Mouse (Mus musculus) intestine, embryonic 16.5 days (tissue): ENCODE results near the gene Crabp1. TPM values are rescaled to one million over a fixed set of nuclear protein-coding genes. Genes with fewer than 3 reads are reported as not detected.

ENCODE experiments used
- ATAC-seq: fragments of 200-750 bp; cut with Nextera tagmentation; 2 replicates; pipeline ENCODE4 v1.8.0; 2017; ENCODE audit warnings: moderate TSS enrichment, moderate library complexity
- H3K27ac ChIP-seq: fragments of 300-500 bp; sonication (generic); 2 replicates; pipeline ENCODE4 v1.5.1; 2014; ENCODE audit warnings: mild to moderate bottlenecking, low read length
- H3K27me3 ChIP-seq: fragments of 300-500 bp; sonication (generic); replicated peaks from 2 replicates; pipeline ENCODE4 v1.6.1; 2014; ENCODE audit warnings: low read length, control low read depth, mixed read lengths; ENCODE audit not compliant: control insufficient read depth, insufficient read depth
- H3K36me3 ChIP-seq: fragments of 300-500 bp; sonication (generic); 2 replicates; pipeline ENCODE4 v1.6.1; 2014; ENCODE audit warnings: low read length, control low read depth; ENCODE audit not compliant: control insufficient read depth, insufficient read depth
- H3K4me1 ChIP-seq: fragments of 300-500 bp; sonication (generic); 2 replicates; pipeline ENCODE4 v1.6.1; 2014; ENCODE audit warnings: low read length, control low read depth, mixed read lengths; ENCODE audit not compliant: control insufficient read depth, insufficient read depth
- H3K4me2 ChIP-seq: fragments of 300-500 bp; sonication (generic); 2 replicates; pipeline ENCODE4 v1.6.1; 2014; ENCODE audit warnings: low read depth, low read length, control low read depth
- H3K4me3 ChIP-seq: fragments of 300-500 bp; sonication (generic); 2 replicates; pipeline ENCODE4 v1.5.1; 2014; ENCODE audit warnings: mild to moderate bottlenecking, low read length
- H3K9ac ChIP-seq: fragments of 300-500 bp; sonication (generic); 2 replicates; pipeline ENCODE4 v1.6.1; 2014; ENCODE audit warnings: low read depth, low read length
- H3K9me3 ChIP-seq: fragments of 300-500 bp; sonication (generic); 2 replicates; pipeline ENCODE4 v1.6.1; 2016; ENCODE audit warnings: low read length, control low read depth; ENCODE audit not compliant: control insufficient read depth
- WGBS: fragments of 180-500 bp; shearing (Covaris S2); extraction: QIAGEN DNeasy Blood & Tissue Kit; methylation state at CpG from one replicate; pipeline ENCODE4 v1.1.7; 2014; 5-methylcytosine and 5-hydroxymethylcytosine counted together
- polyA plus RNA-seq: library from polyadenylated mRNA; unstranded; fragments of >200 nt; fragmentation: Nextera tagmentation; extraction: Ambion mirVana; gene quantifications from 2 replicates; pipeline ENCODE4 v1.2.1, GENCODE M21; 2015

Gene Crabp1
- 9.0 and 9.8 TPM in 2 replicates for polyA plus RNA-seq

DNA sequence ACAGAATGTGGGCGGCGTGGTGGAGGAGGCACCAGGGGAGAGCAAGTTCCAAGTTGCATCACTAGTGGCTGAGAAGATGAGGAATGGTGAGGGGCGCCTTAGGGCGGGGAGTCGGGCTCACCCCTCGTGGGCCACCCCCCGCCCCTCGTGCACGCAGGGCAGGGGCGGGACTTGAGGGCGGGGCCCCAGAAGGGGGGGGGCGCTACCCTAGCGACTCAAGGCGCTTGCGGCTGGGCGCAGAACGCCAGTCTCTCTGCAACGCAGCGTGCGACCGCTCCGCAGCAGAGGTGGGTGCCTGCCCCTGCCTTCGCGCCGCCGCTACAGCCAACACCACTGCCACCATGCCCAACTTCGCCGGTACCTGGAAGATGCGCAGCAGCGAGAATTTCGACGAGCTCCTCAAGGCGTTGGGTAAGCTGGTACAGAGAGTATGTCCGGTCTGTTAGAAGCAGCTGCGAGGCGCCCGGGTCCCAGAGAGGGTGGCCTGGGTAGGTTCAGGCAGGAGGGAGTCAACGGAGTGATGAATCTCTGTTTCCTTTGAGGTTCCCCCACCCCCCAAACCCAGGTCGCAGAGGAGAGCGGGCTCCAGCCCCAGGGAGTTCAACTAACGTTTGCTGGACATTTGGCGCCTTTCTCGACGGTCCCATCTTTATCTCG lies at the start of gene Crabp1:
Crabp1 (plus strand) TSS at position 188 of the 657 bp plus-strand sequence.
- WGBS, result 1% methylated on average over 43 of the region's 45 CpGs
- Histone ChIP-seq H3K27me3 (peaks cover 47% of the 10 kb centered on the region), H3K9me3 (no peaks in the 10 kb centered on the region), H3K4me2 (peak within 1 kb of the TSS; percentile 70), H3K36me3 (no peaks in the 10 kb centered on the region), H3K4me3 (peak within 1 kb of the TSS; percentile 43), H3K9ac (peak within 1 kb of the TSS; percentile 34; the same call in 1 of the 2 replicates), H3K27ac (no peak within 1 kb of the TSS), H3K4me1 (peaks cover 16% of the 10 kb centered on the region)
- ATAC-seq, result peak; percentile 64

DNA sequence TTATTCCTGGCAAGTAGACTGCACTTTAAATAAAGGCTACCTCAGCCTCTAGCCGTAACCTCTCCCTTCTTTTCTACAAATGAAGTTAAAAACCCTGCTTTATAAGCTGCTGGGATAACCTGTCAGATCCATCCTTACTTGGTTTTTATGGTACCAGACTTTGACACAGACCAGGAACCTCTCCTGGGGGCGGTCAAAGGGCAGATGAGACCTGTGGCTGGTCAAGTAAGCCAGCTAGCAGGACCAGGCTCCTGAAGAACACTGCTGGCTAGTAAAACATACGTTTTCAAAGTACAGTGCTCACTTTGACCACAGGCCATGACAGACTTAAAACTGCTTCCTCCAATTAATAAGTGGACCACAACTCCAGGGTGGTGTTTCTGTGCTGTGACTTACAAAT lies 48.8 kb upstream of the Crabp1 start:
- WGBS, result 84% methylated on average over 3 of the region's 3 CpGs
- H3K36me3 ChIP-seq, result 0 out of 2 replicates have a peak, but pooled peaks cover 2% of the 10 kb centered on the region
- ATAC-seq, result no peak

DNA sequence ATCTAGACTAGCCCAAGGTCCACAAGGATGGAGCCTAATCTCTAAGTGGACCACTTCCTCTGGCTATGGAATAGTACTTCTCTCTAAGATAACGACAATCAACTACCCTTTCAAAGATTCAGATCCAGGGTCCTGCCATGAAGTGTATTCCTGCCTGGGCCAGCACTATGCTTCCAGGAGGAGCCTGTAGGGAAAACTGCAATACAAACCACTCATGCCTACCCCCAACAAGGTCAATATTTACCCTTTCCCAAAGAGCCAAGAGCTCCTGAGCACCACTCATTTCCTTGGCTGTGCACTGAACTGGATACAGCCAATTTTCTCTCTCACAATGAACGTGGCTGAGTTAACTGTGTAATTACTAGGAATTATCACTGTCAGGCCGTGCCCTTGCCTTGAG lies 47.0 kb upstream of the Crabp1 start:
- Histone ChIP-seq H3K36me3 (0 out of 2 replicates have a peak, but pooled peaks cover 2% of the 10 kb centered on the region), H3K27ac (no peak overlapping the region), H3K9ac (no peak overlapping the region), H3K4me2 (no peak overlapping the region), H3K4me3 (no peak overlapping the region), H3K4me1 (no peaks in the 10 kb centered on the region), H3K9me3 (no peaks in the 10 kb centered on the region), H3K27me3 (no peaks in the 10 kb centered on the region)
- no peak for ATAC-seq
- 71% methylated on average over 3 of the region's 3 CpGs for WGBS

More for the DNA sequence above, 48.8 kb upstream of the Crabp1 start:
- Histone ChIP-seq H3K9me3 (no peaks in the 10 kb centered on the region), H3K9ac (no peak overlapping the region), H3K27me3 (no peaks in the 10 kb centered on the region), H3K4me2 (no peak overlapping the region), H3K27ac (no peak overlapping the region), H3K4me1 (no peaks in the 10 kb centered on the region), H3K4me3 (no peak overlapping the region)

DNA sequence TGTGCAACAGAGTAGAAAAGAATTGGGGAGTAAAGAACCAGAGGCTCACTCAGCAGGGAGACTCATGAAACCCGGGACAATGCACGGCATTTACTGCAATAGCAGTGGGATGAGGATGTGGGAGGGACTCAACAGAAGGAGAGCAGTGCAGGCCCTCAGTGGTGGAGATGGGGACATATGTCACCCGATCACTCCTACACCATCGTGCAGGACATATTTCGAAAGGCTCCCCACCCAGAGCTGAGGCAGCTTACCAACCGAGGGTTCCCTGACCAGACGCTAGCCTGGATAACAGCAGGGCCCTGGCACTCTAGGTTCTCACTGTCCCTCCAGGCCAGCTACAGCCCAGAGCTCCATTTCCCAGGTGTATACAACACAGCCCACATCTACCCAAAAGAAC lies 42.4 kb upstream of the Crabp1 start:
- Histone ChIP-seq H3K9me3 (no peaks in the 10 kb centered on the region), H3K4me1 (no peaks in the 10 kb centered on the region), H3K27me3 (no peaks in the 10 kb centered on the region), H3K9ac (no peak overlapping the region), H3K36me3 (peaks cover 22% of the 10 kb centered on the region; the same call in 1 of the 2 replicates), H3K27ac (no peak overlapping the region), H3K4me3 (no peak overlapping the region), H3K4me2 (no peak overlapping the region)
- ATAC-seq, result no peak
- 82% methylated on average over 7 of the region's 7 CpGs for WGBS

DNA sequence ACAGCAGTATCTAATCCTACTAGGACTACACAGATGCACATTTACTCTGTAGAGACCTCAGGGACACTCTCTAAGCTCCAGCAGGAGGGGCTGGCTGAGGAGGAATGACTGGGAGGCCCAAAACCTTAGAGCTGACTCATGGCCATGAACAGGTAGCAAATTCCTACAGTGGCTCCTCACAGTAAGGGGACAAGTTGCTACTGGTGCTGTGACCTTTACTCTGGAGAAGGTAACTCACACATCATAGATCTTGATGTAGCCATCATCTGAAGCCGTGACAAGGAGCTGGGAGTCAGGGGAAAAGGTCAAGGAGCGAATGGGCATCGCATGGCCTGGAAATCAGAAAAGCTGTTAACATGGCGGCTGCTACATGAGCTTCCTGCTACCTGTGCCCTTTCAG lies 42.0 kb upstream of the Crabp1 start:
- Histone ChIP-seq H3K36me3 (peaks cover 25% of the 10 kb centered on the region; the same call in 1 of the 2 replicates), H3K27me3 (no peaks in the 10 kb centered on the region), H3K9me3 (no peaks in the 10 kb centered on the region), H3K4me1 (no peaks in the 10 kb centered on the region), H3K9ac (no peak overlapping the region), H3K4me2 (no peak overlapping the region), H3K27ac (no peak overlapping the region), H3K4me3 (no peak overlapping the region)
- WGBS, result 88% methylated on average over 4 of the region's 4 CpGs
- ATAC-seq, result no peak

DNA sequence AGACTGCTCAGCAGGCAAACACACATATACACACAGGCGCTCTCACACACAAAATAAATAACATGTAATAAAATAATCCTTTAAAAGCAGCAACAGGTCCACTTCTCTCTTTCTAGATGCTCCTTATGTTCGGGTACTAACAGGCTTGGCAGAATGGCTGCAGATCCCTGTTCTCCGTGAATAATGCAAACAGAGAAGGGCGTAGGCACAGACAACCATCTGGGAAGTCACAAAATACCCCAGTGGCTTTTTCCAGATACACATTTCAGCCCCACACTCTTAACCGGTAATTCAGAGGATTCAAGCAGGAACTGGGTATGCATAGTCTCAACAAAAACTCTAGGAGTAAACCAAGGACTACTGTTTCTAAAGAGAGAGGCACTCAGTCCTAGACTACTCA lies 38.2 kb upstream of the Crabp1 start:
- H3K4me3 ChIP-seq, result no peak overlapping the region
- 83% methylated on average over 5 of the region's 5 CpGs for WGBS
- no peaks in the 10 kb centered on the region for H3K9me3 ChIP-seq
- ATAC-seq, result no peak
- peaks cover 23% of the 10 kb centered on the region; the same call in 1 of the 2 replicates for H3K36me3 ChIP-seq
- no peaks in the 10 kb centered on the region for H3K27me3 ChIP-seq
- H3K27ac ChIP-seq, result no peak overlapping the region
- no peak overlapping the region for H3K4me2 ChIP-seq
- no peaks in the 10 kb centered on the region for H3K4me1 ChIP-seq
- no peak overlapping the region for H3K9ac ChIP-seq

DNA sequence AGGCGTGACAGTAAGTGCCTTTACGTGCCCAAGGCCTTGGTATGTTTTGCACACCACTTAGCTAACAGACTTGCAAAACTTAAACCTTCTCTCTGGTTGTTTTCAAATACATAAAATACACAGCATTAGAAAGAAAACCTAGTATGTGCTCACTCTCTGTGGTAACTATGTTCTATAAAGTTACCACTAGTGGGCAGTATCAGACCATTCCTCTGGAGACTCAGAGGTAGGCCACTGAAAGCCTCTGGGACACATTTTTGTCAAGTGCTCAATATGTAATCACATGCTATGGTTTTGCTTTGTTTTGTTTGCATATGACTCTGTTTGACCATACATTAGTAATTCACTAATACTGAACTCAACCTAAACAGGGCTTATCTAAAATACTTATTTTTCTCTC lies 32.4 kb upstream of the Crabp1 start:
- no peak for ATAC-seq
- Histone ChIP-seq H3K27me3 (no peaks in the 10 kb centered on the region), H3K36me3 (peaks cover 4% of the 10 kb centered on the region; the same call in 1 of the 2 replicates), H3K27ac (no peak overlapping the region), H3K4me3 (no peak overlapping the region), H3K4me1 (peaks cover 8% of the 10 kb centered on the region; the same call in 1 of the 2 replicates), H3K9ac (no peak overlapping the region), H3K4me2 (no peak overlapping the region), H3K9me3 (no peaks in the 10 kb centered on the region)
- WGBS, result 89% methylated on average over 2 of the region's 2 CpGs

DNA sequence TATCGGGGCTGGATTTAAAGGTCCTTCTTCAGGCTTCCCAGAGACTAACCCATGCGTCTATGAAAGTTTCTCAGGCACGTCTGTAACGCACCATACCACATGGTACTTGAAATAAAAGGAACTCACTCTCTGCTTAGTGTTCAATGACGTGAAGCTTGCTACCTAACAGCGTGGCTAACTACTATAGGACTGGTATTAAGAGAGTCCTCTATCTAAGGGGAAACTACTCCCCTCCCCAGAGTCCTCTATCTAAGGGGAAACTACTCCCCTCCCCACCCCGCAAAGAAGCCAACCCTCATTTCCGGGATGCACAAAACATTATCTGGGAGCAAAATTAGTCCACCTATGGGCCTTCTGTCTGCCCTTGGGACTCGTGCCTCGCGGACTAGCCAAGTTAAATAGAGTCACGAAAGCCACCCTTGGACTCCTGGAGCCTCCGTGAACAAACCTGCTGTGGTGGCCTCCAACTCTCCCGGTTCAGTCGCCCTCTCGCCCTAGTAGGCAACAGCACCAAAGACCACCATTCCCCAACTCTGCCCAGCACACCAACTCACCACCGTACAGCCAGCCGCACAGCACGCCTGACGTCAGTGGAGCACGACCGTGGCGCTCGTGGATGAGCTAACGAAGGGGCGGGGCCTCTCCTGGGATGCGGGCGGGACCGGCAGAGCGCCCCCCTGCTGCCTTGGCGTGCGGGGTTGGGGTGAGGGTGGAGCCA lies 30.5 kb upstream of the Crabp1 start, which contains the start of gene Wdr61:
Wdr61 (minus strand) TSS at position 599 of the 718 bp plus-strand sequence.
- ATAC-seq, result peak; percentile 98
- 1% methylated on average over 32 of the region's 32 CpGs for WGBS
- H3K9ac ChIP-seq, result peak within 1 kb of the TSS; percentile 76
- H3K4me3 ChIP-seq, result peak within 1 kb of the TSS; percentile 63
- no peaks in the 10 kb centered on the region for H3K36me3 ChIP-seq
- peaks cover 8% of the 10 kb centered on the region; the same call in 1 of the 2 replicates for H3K4me1 ChIP-seq
- peak within 1 kb of the TSS; percentile 73 for H3K4me2 ChIP-seq
- H3K27ac ChIP-seq, result peak within 1 kb of the TSS; percentile 4
- H3K27me3 ChIP-seq, result no peaks in the 10 kb centered on the region
- no peaks in the 10 kb centered on the region for H3K9me3 ChIP-seq

DNA sequence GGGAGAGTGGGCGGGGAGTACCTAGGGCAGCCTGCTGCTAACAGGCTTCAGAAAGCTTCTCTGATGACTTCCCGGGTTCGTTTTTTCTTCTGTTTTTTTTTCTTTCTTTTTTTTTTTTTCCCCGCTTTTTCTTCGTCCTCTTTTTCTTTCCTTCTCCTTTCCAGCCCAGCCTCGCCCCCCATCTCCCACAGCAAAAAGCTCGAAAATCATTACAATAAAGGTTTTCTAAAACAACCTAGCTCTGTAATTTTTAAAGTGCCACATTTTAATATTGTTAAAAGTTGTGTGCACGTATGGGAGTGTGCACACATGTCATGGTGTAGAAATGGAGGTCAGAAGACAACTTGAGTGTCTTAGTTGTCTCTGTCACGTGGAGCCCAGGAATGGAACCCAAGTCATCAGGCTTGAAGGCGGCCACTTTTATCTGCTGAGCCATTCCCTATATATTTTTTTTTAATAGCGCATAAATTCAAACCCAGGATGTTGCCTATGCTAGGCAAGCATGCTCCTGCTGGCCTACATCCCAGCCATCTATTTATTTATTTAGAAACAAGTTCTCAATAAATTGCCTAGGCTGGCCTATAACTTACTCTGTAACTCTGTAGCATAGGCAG lies 29.8 kb upstream of the Crabp1 start:
- Histone ChIP-seq H3K9ac (peak overlapping the region; percentile 6; the same call in 1 of the 2 replicates), H3K27me3 (no peaks in the 10 kb centered on the region), H3K4me1 (peaks cover 8% of the 10 kb centered on the region; the same call in 1 of the 2 replicates), H3K36me3 (no peaks in the 10 kb centered on the region), H3K27ac (no peak overlapping the region), H3K4me3 (peak overlapping the region; percentile 63), H3K4me2 (peak overlapping the region; percentile 73), H3K9me3 (no peaks in the 10 kb centered on the region)
- WGBS, result 20% methylated on average over 10 of the region's 11 CpGs
- ATAC-seq, result no peak
